Mouse (Mus musculus): Measurements from ENCODE around the gene Dzip1. TPM values are rescaled to one million over a fixed set of nuclear protein-coding genes. Genes with fewer than 3 reads are reported as not detected.

Gene Dzip1
- total RNA-seq, 2 experiments from 2014 or later, result 127 to 138 TPM

- DNase-seq (ENCODE audit: low spot score in 2 of 2), result peak; percentile 21 to 50
Observed at GRCm38 (mm10) chr14:118922667-118923184, 2.5 kb downstream of the Dzip1 start.

DNA sequence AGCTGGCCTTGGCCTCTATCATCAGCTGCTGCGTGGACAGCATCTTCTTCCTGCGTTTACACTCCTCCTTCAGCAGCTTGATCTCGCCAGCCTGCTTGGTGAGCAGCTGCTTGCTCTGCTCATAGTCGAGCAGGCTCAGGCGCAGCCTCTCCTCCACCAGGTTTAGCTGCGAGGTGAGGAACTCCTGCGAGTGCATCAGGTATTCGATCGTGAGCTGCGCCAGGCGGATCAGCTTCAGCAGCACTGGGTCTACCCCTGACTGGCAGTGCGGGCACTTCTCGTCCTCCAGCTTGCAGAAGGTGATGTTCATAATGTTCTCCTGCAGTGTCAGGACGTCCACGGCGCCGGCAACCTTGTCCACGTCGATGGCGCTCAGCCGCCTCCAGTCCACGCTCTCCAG, 3.0 kb downstream of the Dzip1 start:
- no peak for DNase-seq (ENCODE audit: low spot score in 2 of 2)

DNA sequence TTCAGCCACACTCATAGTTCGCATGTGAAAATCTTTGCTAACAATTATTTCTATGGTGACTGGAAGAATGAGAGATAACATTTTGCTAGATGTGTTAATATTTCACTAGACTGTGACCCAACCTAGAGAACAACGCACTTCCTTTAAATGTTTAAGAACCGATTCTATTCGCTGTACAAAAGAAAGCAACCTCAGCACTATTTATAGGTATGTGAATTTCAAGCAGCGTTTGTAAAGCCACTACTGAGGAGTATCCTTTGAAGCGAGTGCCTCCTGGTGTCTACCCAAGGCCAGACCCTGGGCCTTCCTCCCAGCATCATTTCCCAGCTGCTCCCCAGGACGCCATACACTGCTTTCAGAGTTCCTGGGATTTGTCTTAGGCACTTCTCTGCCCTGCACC, 4.6 kb downstream of the Dzip1 start:
- no peak for DNase-seq (ENCODE audit: low spot score in 2 of 2)

DNA sequence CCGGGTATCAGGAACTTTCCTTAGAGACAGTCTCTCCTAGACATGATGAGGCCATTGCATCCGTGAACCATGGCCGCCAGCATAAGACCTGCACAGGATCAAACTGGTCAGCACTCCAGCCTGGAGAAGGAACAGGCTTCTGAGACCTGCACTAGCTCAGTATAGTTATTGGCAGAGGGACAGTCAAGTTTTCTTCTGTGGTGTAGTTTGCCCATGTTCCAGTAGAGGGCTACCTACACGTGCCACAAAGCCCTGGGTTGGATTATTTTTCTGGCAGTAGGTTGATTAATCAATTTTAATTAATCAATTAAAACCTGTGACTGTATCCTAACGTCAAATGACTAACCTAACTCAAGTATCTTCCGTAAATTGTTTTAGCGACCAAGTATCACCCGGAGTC, 6.2 kb downstream of the Dzip1 start:
- peak in 1 of 2 experiments; percentile 32 for DNase-seq (ENCODE audit: low spot score in 2 of 2)

- DNase-seq (ENCODE audit: low spot score in 2 of 2), result no peak
Observed at GRCm38 (mm10) chr14:118913651-118914050, 11.6 kb downstream of the Dzip1 start.

DNA sequence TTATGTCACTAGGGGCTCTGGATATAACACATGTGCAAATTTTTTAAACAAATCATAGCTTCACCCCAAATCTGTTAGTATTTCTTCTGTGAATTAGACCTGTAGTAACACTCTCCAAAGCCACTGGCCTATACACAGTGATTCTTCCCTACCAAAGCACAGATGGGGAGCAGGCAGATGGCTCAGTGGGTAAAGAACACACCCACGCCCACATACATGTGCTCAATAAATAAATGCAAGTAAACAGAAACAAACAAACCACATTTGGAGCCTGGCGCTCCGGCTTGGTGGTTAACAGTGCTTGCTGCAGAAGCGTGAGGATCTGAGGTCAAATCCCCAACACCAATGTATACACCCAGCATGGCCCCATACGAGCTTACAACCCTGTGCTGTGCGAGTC, 13.7 kb downstream of the Dzip1 start:
- no peak for DNase-seq (ENCODE audit: low spot score in 2 of 2)

- DNase-seq (ENCODE audit: low spot score in 2 of 2), result peak; percentile 72 to 85
Observed at GRCm38 (mm10) chr14:118910332-118911222, 14.7 kb downstream of the Dzip1 start.

DNA sequence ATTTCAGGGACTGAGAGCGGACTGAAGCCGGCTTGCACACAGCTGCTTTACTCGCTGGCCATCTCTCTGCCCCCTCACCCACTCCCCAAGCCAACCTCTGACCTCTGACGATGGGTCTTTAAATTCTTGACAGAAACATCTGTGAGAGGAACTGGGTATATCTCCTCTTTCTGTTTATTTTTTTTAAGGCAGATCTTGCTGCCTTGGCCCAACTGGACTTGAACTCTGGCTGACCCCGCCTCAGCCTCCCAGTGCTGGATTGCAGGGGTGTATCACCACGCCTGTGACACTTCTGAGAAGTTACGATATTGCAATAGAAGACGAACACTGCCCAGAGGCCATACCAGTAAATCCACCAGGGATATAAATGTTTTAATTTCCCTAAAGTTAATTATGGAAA, 15.4 kb downstream of the Dzip1 start:
- no peak for DNase-seq (ENCODE audit: low spot score in 2 of 2)

- DNase-seq (ENCODE audit: low spot score in 2 of 2), result no peak
Observed at GRCm38 (mm10) chr14:118907592-118907991, 17.7 kb downstream of the Dzip1 start.

GRCm38 (mm10) chr14:118903867-118904562, 21.2 kb downstream of the Dzip1 start:
- DNase-seq (ENCODE audit: low spot score in 2 of 2), result no peak

DNA sequence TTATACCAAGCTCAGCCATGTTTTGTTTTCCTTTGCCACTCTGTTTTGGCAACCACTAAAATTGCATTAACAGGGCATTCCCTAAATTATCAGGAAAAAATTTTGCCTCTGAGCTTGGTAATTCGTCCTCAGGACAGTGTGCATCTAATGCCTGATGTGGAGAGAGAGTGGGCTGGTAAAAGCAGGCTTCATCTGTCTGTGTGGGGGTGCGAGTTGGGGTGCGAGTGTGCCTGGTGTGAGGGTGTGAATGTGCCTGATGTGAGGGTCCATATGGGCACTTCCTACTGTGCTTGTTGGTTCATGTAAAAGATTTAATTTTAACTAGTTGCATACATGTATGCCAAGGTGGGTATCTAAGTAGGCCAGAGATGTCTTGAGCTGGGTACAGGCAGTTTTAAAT, 21.9 kb downstream of the Dzip1 start:
- no peak for DNase-seq (ENCODE audit: low spot score in 2 of 2)

DNA sequence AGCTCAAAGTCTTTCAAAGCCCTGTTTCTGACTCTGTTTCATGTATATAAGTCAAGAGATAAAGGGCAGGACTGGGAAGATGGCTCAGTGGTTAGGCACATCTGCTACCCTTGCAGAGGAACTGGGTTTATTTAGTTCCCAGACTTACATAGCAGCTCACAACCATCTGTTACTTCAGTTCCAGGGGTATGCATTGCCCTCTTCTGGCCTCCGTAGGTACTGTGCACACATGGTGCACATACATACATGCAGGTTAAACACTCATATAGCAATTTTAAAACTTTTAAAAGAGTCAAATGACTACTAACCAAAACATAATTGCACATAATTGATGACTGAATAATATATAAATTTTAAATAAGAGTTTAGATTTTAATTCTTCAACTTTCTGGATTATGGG, 24.3 kb downstream of the Dzip1 start:
- no peak for DNase-seq (ENCODE audit: low spot score in 2 of 2)

DNA sequence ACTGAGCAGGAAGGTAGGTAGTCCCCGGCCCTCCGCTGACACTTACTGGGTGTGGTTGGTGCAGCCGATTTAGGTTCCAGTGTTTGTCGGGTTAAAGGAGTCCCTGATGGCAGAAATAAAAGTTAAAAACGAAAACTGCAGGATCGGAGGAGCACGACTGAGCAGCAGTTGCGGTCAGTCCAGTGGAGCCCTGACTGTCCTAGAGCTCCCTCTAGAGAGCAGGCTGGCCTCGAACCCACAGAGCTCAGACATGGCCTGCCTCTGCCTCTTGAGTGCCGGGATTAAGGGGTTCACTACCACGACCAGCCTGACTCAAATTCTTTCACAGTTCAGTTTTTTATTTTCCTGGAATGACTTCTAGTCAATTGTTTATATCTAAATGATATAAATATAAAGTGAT, 25.3 kb downstream of the Dzip1 start:
- DNase-seq (ENCODE audit: low spot score in 2 of 2), result no peak

DNA sequence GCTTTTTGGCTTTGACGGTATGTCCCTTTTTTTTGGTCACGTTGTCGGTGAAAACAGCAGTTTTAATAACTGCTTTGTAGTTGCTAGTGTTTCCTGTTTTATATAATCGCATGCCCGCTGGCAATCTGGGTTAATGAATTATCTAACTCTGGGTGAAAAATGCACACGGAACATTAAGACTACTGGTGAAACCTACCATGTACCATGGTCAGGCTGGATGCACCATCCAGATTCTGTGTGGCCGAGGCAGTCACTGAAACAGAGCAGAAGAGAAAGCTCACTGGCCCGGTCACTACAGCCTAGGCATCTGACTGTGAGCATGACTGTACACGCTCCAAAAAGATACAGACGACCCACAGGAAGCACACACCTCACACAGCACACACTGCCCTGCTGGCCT, 29.6 kb downstream of the Dzip1 start:
- DNase-seq (ENCODE audit: low spot score in 2 of 2), result no peak

DNA sequence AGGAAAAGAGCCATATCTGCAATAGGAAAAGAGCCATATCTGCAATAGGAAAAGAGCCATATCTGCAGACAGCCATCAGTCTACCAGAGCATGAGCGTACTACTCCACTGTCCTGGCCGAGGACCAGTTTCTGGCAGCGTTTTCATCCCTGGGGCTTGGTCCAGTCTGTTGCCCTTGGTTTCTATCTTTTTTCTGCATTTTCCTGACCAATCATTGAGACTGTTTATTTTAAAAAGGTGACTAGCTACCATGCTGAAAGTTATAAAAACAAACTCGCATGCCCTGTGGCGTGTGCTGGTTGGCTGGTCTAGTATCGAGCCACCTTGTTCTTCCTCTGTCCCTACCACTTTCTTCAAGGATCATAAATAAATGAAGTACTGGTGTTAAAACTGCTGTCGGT, 30.0 kb downstream of the Dzip1 start:
- DNase-seq (ENCODE audit: low spot score in 2 of 2), result no peak

- DNase-seq (ENCODE audit: low spot score in 2 of 2), result no peak
Observed at GRCm38 (mm10) chr14:118890101-118890500, 35.2 kb downstream of the Dzip1 start.

GRCm38 (mm10) chr14:118884250-118884556, 41.1 kb downstream of the Dzip1 start:
- DNase-seq (ENCODE audit: low spot score in 2 of 2), result no peak

DNA sequence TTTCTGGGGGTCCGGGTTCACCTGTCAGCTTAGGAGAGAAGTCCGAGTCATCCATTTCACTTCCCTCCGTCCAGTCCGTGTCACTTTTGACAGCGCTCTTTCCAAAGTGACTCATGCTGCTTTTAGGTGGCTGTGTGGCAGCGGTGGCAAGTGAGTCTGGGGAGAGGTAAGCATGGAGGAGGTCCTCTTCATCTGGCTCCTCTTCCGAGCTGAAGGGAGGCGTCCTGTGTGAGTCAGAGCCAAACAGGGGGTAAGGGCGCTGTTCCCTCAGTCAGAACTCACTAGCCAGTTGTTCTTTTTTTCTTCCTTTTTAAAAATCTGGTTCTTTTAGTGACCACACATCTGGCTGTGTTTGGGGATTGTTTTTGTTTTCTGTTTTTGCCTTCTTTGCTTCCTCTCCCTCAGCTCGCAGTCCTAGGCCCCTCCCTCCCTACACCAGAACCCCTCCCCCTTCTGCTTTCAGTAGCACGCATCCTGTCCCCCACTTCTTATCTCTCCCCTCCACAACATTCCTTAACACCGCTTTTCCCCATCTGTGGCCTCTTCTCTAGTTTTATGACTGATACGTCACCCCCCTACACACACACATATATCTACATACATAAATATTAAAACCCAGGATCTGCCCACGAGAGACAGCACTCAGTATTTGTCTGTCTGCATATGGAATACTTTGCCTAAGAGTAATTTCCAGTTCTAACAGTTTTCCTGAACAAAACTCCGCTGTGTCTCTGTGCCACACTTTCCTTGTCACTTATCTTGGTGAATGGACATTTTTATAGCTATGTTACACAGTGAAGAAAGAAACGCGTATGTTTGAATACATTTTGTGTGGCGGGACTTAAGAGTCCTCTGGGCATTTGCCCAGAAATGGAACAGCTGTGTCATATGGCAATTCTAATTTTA, 41.7 kb downstream of the Dzip1 start:
- no peak for DNase-seq (ENCODE audit: low spot score in 2 of 2)

DNA sequence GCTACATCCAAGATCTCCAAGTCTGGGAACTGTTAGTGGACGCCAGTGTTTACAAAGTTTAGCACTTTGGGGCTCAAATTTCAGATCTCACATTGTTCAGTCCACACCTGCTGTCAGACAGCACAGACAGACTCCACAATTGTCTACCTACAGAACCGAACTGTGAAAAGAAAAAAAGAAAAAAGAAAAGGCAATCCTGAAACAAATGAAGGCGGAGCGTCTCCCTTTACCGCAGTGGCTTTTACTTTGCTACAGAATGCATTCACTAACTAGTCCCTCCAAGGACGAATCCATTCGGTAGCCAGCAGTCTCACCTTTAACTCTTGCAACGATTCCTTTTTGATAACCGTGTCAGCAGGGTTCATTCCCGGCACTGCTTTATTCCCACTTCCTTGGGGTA, 44.6 kb downstream of the Dzip1 start:
- DNase-seq (ENCODE audit: low spot score in 2 of 2), result no peak

DNA sequence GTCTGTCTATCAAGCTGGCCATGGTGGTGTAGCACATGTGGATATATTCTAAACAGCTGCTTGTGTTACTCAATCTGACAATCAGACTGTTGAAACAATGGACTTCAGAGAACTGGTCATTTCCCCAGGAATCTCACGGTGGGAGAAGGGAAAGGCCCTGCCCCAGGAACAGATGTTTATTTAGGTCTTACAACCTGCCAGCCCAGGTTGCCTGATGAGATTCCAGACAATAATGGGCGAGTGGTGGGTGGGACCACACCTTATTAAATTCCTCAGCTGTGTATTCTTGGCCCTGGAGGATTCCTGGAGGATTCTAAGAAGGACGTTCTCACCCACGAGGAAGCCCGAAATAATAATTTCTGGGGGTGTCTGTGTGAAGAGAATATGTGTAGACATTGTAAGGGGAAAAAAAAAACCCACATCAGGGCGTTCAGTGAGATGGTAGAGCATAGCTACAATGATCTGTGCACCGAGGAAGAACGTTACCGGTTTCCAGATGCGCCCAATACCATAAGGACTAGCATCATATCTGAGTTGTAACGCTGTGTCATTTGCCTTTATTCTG, 46.8 kb downstream of the Dzip1 start:
- DNase-seq (ENCODE audit: low spot score in 2 of 2), result no peak

GRCm38 (mm10) chr14:118874786-118875415, 50.4 kb downstream of the Dzip1 start:
- no peak for DNase-seq (ENCODE audit: low spot score in 2 of 2)
